Mouse (Mus musculus) erythroblast, embryonic 14.5 days (primary cell): ENCODE data around the gene Nudcd3.

Source experiments
- GATA1 ChIP-seq: IDR thresholded peaks from 2 replicates; pipeline ENCODE4 v1.6.1; 2012; ENCODE audit warnings: low read length, inconsistent platforms, mixed read lengths
- TAL1 ChIP-seq: IDR thresholded peaks from 3 replicates; pipeline ENCODE4 v1.6.1; 2012; ENCODE audit warnings: low read length, inconsistent platforms, mixed read lengths

- TF ChIP-seq TAL1 (no peak), GATA1 (no peak)
Observed at GRCm38 (mm10) chr11:6196780-6197179, 3.4 kb downstream of the Nudcd3 start.
